Mouse (Mus musculus): ENCODE results near the gene Mst1.
A peak's percentile ranks its signal among the peaks of the same experiment; 100 is the strongest.

Mst1 gene

DNA sequence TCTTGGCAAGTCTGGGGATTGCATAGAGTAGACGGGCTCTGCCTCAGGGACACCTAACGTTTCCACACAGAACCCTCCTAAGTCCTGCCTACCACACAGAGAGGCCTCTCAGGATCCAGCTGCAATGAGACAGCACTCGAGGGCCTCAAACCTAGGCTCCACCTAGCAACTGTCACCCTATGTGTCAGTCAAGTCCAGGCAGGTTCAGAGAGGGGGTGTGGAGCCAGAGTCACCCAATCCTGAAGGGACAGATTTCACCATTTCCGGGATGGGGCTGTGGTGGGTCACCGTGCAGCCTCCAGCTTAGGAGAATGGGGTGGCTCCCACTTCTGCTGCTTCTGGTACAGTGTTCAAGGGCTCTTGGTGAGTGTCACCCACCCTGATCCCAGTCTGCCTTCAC is at the start of gene Mst1:
Gene Mst1, plus strand, starts transcription at position 269 of the 400 bp plus-strand sequence.
- DNase-seq = no peak

- DNase-seq = no peak
These were observed 48.1 kb upstream of the Mst1 start for GRCm38 (mm10) chr9:108032126-108032525.

- no peak for DNase-seq
These were observed 44.7 kb upstream of the Mst1 start for GRCm38 (mm10) chr9:108035331-108036156.

- DNase-seq = no peak
These were observed 35.3 kb upstream of the Mst1 start for GRCm38 (mm10) chr9:108044751-108045492.

DNA sequence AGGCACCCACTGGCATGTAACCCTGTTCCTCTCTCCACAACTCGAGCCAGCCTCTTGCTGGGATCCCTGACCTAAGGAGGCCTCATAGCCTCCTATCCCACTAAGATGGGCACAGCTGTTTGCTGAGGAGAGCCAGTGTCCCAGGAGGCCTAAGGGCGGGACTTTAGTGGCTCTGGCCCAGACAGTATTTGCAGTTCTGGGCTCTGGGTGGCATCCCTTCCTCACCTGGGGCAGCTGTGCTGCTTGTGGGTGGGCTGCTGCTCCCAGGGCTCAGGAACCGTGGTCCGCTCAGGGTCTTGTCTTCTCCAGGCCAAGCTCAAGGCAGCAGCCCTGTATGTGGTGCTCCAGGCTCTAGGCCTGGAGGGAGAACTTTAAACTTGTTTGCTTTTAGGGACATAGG is 33.7 kb upstream of the Mst1 start:
- DNase-seq = no peak

DNA sequence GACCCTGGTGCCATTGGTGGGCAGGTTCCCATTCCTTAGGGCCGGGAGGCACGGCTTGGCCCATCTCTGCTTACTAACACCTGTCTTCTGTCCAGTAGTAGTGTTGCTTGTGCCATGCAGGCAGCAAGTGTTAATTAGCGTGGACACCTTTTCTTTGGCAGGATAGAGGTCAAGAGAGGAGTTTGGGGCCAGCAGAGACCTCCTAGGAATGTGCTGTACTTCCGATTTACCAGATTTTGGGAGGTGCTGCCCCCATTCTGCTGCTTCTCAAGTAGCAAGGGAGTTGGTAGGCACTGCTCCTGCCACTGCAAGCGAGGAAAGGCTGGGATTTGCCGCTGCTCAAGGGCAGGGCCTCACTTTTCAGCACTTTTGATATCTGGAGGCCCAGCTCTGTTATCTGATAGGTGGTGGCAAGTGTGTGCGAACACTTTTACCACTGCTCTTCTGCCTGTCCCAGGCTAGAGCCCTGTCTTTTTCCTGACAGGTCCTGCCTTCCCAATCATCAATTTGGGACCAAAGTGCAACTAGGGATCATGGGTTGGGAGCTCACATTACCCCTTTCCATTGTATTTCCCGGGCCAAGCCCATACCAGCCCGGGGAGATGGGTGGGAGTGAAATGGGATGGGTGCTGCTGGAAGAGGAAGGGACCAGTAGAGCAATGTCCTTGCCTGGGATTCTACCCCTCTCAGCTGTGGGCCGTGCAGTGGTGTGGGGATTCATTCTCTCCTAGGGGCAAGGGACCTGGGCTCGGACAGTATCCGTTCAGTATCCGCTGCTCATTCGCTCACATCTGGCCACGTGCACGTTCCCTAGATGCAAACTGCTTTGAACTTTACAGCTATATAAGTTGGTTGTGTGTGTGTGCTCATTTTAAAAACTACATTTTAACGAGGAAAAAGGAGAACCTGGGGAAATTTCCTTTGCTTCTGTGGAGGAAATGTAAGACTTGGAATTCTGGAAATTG is 32.4 kb upstream of the Mst1 start:
- DNase-seq = no peak

DNA sequence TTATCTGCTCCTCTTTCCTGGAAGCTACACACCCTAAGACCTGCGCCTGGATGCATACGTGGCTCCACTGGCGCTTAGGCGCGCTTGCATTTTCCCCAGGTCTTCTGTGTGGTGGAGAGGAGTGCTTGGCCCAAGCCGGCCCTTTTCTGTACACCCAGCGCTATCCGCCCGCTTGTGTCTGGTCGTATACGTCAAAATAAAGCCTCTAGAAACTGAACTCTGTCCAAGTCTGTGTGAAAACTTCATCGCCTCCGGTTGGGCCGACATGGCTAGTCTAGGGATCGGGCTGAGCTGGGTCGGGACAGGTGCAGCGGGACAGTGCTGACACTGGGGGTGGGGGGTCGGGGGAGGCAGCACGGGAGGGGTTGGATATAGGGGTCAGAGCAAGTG is 31.7 kb upstream of the Mst1 start:
- no peak for DNase-seq

- peak; percentile 95 for DNase-seq
These were observed 31.2 kb upstream of the Mst1 start, which contains the start of gene Gmppb for GRCm38 (mm10) chr9:108049016-108049455. Gmppb (plus strand) TSS chr9:108049242.

DNA sequence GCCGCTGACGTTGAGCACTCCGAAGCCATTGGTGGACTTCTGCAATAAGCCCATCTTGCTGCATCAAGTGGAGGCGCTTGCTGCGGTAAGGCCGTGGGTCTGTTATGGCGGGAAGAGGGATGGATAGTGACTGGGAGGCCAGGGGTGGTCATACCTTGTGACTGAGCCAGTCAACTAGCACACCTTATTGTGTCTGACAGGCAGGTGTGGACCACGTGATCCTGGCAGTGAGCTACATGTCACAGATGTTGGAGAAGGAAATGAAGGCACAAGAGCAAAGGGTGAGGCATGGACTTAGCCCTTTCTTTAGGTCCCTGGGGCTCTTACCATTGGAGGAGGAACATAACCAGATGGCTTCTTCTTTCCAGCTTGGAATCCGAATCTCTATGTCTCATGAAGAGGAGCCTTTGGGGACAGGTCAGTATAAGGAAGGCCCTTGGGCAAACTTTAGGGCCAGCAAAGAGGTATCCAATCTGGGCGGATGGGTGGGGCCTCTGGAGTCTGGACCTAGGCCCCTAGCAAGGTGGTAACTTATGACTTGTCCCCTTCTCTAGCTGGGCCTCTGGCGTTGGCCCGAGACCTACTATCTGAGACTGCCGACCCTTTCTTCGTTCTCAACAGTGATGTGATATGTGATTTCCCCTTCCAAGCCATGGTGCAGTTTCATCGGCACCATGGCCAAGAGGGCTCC is 30.5 kb upstream of the Mst1 start:
- DNase-seq = no peak

DNA sequence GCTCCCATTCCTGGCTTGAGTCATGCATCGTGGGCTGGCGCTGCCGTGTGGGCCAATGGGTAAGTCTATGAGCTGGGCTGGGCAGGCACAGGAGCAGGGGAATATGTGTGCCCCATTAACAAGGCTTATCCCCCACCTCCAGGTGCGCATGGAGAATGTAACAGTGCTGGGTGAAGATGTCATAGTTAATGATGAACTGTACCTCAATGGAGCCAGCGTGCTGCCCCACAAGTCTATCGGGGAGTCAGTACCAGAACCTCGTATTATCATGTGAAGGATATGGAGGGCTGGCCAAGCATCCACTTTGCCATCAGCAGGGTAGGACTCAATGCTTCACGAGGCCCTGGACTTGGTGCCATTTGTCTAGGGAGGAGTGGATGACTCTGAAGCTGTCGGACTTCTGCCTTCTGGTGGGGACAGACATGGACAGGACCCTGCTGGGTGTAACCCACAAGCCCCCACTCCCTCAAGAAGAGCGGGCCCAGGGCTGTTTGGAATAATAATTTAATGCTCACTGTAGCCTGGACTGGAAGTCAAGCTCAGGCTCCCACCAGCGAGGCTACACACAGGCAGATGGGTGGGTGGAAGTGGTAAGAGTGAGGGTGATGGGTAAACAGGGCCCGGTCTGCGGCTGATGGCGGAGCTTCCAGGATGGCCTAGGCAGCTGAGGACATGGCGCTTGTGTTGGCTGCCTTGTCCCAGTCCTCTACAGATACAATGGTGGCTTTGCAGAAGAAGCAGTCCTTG is 28.9 kb upstream of the Mst1 start:
- DNase-seq = no peak

GRCm38 (mm10) chr9:108051931-108052220 is 28.4 kb upstream of the Mst1 start:
- no peak for DNase-seq

- DNase-seq = no peak
These were observed 27.8 kb upstream of the Mst1 start for GRCm38 (mm10) chr9:108052411-108052810.

GRCm38 (mm10) chr9:108052885-108053664 is 27.2 kb upstream of the Mst1 start, which contains the start of gene Amigo3:
Amigo3 (plus strand) TSS chr9:108053159.
- peak; percentile 99 for DNase-seq

GRCm38 (mm10) chr9:108053665-108054225 is 26.5 kb upstream of the Mst1 start:
- no peak for DNase-seq

- DNase-seq = no peak
These were observed 25.8 kb upstream of the Mst1 start for GRCm38 (mm10) chr9:108054331-108055040.

GRCm38 (mm10) chr9:108055061-108055460 is 25.2 kb upstream of the Mst1 start:
- no peak for DNase-seq

DNA sequence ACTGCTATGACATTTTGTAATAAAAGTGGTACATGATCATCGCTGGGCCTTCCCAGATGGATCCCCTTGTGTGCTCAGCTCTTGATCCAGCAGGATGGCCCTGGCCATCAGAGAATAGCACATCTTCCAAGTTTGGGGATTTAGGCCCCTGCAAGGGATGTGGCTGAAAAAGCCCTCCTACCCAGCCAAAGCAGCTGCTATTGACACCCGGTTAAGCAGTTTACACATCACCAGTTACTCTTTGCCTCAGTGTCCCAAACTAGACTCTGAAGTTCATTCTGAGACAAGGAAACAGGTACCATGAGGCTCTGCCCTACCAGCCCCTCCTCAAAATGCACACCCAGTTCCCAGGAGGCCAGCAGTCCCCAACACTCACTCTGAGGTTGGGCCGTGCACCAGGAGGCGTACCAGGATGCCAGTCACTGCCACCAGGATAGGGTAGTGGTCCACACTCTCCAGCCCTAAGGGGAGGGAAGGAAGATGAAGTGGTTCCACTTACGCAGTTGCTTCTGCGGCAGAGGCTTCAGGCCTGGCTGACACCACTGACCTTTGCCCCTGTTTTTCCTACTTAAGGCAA is 24.5 kb upstream of the Mst1 start:
- DNase-seq = no peak

DNA sequence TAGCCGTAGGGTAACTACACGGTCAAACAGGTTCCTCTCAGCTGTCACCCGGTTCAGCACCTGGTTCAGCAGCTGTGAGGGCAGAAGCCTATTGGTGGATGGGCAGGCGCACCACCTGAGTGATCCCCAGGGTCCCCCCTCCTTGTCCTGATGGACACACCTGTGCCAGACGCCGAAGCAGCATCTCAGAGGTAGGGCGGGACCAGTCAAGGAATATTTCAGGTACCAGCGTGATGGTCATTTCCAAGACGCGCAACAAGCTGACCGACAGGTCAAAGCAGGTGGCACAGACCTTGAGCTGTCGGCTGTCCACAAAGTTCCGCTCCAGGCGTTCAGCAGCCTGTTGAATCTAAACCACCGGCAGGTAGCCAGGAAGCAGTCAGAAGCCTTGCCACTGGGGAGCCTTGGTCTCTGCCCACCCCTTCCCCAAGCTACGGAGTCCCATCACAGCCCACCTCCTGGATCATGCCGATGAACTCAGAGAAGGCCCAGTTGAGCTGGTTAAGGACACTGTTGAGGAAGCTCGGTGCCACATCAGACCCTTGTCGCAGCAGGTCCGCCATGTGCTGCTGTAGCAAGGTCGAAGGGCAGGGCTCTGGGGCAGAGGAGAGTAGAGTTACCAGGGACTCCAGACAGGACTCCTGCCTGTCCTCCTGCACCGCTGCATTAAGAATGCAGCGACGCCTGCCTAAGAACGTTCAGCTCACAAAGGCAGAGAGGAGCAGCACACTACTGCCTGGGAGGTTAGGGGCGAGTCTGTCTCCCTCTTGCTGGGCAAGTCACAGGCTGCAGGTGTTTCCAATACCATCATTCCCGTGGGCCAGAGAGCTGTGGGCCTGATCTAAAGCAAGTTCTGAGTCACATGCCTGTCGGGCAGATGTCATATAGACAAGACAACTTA is 23.6 kb upstream of the Mst1 start:
- no peak for DNase-seq

DNA sequence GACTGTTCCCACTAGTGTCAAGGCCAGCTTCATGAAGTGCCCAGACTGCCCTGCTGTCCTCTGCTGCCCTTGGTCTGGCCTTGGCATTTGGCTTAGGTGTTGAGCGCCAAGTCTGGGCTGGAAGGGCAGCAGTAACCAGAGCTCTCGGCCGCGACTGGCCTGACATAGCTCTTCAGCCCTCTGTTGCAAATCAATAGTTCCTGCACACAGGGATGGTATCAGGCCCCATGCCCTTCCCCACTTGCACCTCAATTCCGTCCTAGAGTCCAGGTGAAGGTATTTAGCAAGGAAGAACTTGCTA is 23.0 kb upstream of the Mst1 start:
- no peak for DNase-seq
